Mouse (Mus musculus) naive thymus-derived CD4-positive, alpha-beta T cell, adult 2 months (primary cell): Measurements from ENCODE around the gene Trio.

Experiments used
- DNase-seq: peaks from one replicate; pipeline ENCODE4 v3.0.0-alpha.2; 2011; ENCODE audit warnings: low read depth

Trio gene

DNA sequence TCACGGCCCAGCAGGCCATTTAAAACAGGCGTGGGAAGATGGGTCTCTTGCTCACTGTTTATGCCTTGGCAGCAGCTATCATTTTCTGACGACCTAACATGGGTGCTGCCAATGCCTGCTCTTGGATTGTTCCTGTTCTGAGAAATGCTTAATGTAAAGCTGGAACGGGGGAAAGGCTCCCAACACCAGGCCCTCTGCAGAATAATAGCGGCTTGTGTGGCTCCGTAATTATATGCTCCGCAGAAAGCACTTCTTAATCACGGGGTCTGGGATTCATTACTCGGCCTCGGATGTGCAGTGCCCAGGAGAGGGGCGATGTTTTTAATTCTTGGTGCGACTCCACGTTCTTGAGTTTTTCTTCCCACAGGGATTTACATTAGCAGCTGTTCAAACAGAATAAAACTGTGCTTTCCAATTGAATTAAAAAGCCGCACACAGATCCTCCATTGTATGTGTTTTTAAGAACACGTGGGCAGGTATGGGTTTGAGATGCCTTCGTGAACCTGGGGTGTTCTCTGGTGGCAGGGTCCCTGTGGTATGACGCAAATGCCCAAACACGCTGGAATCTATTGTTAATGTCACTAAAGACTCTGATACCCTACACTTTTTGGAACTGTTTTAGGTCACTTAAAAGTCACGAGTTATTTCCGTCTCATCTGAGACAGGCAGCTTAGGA lies 228.0 kb downstream of the Trio start:
- no peak for DNase-seq

DNA sequence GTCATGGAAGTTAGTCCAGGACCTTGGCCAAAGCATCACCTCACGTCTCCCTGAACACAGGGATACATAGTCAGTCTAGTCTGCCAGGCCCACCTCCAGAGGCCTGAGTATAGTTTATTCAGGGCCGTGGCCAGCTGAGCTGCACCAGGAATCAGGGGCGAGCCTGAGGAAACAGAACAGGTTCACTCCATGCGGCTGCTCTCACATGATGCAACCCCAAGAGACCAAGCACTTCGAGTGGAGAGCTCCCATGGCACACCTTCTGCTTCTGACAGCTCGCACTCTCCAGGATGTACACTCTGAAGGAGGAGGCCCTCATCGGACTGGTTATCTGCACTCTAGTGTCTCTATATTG lies 228.8 kb downstream of the Trio start:
- no peak for DNase-seq

DNA sequence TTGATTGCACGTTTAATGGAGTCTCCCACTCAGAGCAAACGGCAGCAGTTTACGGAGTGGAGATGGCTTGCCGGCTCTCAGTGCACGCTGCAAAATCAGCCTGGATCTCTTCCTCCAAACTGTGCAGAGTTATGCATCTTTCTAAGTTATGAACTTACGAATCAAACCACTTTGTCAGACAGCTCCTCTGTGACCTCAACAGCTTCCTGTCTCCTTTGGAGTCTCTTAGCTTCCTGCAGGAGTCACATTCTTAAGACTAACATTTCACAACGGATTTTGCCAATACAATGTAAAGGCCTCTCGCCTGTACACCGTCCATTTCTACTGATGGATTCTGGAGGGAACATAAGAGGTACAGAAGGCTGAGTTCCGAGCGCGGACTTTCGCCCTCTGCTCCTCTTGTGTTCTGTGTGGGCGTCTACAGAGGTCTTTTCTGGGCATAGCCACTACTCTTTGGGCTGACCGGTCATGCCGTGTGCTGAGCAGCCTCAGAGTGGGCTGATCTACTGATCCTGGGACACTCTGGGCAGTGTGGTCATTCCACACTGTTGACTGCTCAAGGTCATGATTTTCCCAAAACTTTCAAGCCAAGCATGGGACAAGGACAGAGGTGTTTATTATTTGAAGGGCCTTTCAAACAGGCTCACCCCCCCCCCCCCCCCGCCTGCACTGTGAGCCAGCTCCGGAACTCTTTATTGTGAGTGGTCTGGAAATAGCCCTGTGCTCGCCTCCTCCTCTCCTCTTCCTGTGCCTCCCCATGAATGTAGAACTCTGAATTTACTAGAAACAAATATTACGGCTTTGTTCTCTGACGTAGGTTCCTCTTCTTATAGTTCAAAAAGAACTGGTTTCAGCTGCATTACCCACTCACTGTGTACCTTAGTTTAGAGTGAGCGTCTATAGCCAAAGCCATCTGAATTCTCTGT lies 229.4 kb downstream of the Trio start:
- peak; percentile 83 for DNase-seq

DNA sequence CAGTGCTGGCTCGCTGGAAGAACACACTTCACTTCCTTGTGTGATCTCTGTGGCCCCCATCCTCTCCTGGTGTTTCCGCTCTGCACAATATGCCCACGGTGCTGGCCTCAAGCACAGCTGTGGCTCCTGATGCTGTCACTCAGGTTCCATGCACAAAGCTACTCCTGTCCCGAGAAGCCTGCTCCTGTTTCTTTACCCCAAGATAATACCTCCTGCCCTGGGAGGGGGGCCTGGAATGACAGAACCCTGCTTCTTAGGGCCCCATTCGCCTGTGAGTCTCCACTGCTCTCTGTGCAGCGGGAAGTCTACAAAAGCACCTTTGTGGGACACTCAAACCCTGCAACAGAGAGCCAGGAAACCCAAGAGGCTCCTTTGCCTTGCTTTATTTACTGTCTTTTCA lies 232.4 kb downstream of the Trio start:
- no peak for DNase-seq

DNA sequence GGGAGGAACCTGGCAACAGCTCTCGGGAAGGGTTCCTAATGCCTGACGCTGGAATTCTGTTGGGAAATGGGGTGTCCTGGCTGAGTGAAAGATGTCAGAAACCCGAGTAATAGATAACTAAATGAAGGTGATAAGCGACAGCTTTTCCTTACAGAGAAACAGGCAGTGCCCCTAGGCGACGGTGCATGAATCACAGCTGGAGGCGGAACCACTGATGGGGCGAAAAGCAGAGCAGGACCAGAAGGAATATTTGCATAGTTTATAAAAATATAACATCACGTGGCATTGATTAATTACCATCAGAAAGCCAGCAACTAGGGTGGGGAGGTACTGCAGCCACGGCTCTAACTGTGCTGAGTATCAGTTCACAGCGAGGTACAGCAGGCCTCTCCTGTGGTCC lies 233.2 kb downstream of the Trio start:
- no peak for DNase-seq

DNA sequence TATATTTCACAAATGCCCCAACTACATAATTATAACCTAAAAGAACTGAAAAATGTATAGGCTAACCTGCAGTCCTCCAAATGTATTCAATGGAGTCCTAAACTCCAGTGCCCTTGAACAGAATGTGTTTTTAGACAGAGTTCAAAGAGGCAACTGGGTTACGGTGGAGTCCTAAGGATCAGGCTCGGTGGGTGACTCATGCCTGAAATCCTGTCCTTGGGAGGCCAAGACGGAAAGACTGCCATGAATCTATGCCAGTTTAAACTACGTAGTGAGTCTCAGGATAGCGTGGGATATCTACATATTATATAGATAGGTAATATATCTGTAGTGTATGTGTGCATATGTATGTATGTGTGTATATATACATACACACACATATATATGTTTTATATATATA lies 234.5 kb downstream of the Trio start:
- DNase-seq, result no peak

DNA sequence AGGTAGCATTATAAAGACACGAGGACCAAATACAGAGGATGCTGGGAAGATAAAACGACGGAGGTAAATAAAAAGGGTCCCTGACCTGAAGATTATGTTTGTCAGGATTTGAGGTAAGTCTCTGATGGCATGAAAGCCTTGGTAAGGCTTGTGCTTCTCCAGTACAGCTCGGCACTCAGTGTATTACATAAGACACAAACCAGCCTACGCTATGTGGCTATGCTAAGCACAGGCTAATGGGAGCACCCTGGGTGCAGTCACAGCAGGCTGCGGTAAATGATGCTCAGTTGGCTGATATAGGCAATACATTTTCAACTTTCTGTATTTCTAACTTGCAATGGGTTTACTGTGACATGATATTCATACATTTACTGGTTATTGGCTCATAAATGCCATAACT lies 234.9 kb downstream of the Trio start:
- no peak for DNase-seq

DNA sequence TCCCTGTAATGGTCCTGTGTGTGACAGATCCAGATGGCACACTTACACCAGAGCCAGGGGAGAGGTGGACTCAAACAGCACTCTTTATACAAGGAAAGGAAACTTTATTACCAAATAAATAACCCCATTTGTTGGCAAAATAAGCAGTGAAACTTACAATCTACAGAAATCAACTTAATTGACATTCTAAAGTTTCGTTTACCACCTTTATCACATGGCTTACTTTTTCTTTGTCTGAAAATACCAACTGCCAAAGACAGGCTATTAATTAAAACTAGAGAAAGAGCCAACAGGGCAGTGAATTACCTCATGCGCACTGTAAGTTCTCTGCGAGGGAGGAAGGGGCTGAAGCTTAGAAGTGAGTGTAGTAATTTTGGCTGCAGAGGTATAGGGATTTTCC lies 236.3 kb downstream of the Trio start:
- no peak for DNase-seq

DNA sequence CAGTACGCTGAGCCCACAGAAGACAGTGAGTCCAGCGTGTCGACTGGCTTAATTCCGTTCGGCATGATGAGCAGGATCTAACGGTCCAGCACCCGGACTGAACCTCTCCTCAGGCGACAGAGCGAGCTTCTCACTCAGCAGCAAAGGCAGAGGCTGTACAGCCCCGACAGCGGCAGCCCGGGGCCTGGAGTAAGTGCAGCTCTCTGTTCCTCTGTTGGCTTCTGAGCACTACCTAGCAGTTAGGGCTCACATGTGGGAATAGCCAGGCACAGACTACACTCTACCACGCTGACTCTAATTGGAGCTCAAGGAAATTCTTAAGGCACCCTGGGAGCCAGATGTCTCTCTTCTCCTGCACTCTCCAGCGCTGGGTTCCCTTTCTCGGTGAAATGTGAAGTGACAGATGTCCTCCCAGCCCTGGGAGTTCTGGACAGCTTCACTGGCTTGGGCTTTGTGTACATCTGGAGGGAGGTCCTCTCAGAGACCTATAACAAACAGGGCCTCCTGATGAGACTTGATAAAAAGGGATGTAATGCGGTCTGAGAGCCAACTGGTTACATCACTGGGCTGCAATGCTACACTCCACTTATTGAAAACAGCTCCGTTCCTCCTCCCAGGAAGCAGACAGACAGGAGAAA lies 237.4 kb downstream of the Trio start:
- DNase-seq, result no peak

DNA sequence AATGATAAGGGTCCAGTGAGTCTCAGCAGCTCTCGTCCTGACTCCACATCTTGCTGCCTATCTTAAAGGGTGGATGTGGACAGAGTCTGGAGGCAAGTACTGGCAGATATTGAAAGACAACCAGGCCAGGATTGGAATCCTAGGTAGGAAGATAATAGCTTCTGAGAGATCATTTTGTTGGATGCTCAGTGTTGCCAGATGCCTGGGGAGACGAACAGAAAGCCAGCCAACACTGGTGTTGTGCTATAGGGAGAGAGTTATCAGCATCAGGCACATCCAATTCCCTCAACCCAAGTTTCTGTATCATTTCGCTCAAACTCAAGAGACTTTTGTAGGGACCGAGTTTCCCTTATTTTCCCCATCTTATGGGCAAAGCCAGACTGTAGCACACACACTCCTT lies 238.5 kb downstream of the Trio start:
- DNase-seq, result no peak

DNA sequence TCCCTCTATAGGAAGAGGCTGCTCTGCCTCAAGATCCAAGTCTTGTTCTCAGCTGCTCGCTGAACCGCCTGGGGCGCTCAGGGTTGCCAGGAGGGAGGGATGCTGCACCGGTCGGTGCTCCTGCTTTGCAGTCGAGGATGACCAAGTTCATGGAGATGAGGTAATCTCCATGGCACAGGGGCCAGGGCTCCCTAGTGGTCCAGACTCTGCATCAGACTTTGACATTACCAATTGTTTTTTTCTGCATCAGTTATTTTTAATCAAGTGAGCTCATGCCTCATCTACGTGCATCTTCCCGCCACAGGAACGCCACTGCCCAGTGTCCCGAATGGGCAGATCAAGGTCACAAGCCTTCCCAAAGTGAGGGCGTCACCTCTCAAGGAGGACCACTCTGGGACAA lies 239.2 kb downstream of the Trio start:
- no peak for DNase-seq

DNA sequence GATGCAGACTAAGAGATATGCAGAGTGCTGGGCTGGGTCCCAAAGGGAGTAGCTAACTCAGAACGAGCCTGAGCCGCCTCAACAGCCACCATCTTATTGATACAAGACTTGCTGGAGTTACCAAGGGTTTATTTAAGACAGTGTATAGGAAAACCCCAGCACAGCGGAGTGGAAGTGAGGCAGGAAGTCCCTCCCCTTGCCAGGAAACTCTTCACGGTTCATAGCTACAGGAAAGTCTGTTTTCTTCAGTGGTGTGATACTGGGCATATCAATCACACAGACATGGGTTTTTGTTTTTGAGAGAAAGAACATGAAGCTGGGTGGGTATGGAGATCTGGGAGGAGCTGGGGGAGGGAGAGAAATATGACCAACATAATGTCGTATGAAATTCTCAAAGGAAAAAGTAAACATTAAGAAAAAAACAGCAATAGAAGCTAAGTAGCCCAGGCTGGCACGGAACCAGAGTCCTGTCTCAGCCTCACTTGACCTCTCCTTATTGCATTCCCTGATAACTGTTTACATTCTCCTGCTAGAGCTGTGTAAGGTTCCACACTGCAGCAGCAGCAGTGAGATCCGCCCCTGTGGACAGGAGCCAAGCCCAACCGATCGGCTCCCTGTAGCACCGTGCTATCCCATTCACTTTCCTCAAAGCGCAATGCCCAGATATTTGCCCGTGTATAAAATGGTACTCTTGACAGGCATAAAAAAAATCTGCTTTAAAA lies 240.2 kb downstream of the Trio start:
- DNase-seq, result peak; percentile 82

DNA sequence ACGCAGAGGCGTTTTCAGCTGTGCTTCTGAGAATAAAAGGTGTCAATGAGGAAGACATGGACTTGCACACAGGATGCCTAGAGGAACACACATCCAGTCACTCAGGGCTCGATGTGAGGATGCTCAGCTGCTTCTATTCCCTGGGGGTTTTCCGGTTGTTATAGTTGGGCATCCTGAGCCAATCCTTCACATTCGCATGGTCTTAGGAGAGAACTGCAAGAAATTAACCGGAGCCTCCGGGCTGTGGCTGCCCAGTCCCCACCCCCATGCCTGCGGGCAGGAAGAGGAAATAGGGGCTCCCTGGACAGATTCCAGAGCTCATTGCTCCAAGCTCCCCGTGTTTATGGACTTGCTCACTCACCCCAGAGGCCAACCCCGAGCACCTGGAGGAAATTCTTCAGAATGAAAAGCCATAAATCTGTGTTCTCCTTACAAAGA lies 241.5 kb downstream of the Trio start:
- no peak for DNase-seq

DNA sequence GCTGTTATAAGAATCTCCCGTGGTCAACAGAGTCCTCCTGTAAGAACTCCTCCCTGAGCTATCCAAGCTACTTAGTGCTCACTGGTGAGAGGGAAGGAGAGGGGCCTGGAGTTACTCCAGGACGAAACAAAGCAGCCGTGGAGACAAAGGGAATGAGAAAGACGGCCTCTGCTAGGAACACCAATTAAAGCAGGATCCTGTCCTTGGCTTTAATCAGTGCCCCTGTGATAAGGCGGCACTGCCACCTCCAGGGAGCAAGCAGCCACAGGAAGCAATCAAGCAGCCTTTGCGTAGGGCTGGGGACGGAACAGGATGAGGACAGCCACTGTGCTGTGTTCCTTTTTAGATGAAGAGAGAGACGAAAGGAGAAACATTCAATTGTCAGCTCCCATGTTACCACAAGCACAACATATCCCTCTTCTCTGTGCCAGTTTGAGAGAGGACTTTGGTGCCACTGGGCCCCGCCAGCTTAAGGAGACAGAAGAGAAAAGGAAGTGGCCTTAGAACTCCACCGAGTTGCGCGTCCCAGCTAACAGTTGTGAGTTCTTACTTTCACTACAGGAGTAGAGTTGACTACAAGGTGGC lies 242.0 kb downstream of the Trio start:
- peak; percentile 83 for DNase-seq

DNA sequence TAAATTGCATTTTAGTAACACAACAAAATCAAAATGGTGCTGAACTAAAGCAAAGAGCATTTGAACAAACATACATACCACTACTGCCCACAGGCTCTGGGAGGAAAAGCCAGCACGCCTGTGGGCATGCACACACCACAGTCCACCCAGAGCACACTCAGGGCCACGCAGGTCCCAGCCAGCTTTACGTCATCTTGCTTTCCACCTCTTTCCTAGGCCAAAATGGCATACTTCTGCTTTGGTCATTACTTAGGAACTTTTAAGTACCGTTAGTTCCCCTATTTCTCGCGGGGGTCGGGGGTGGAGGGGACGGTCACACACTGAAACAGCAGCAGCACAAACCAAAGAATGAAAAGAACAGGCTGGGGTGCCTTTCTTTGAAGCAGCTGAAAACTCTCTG lies 242.6 kb downstream of the Trio start:
- DNase-seq, result no peak

DNA sequence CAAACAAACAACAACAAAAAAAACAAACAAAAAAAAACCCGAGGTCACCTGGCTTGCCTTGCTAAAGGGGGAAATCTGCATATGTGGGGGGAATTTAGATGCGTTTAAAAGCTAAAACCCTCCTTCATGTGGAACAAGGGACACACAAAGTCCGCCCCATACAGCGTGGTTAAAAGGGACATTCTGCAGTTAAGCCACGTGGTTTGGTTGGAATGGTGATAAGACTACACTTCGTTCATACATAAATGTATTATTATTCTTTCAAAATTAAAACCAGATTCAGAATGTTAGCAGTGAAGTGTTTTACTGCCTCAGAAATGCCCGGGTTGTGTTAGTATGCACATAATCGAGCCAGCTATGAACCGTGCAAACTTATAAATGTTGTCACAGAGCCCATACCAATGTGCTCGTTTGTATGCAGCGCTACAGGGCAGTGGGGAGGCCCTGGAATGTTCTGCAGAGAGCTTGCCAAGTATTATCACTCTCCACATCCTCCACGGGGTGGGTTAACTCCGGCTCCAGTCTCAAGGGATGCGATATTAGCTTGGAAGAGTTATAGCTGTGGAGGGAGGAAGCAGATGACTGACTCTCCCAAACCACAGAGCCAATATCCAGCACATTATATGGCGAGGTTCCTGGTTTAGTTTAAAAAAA lies 243.1 kb downstream of the Trio start:
- no peak for DNase-seq

DNA sequence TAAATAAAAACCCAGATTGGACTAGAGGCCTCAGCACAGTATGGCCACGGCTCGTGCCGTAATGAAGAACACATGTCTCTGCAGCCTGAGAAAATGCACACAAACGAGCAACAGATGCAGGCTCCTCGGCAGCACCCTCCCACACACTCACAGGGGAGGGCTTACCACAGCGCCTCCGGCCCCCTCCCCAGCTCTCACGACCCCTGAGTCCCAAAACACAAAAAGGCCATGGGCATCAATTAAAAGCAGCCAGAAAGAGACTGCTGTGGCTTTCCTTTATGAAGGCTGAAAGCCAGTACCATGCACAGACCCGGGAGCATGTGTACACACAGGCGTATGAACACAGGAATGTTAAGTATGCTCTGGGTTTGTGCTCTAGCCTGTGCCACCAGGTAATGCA lies 245.8 kb downstream of the Trio start:
- DNase-seq, result no peak

DNA sequence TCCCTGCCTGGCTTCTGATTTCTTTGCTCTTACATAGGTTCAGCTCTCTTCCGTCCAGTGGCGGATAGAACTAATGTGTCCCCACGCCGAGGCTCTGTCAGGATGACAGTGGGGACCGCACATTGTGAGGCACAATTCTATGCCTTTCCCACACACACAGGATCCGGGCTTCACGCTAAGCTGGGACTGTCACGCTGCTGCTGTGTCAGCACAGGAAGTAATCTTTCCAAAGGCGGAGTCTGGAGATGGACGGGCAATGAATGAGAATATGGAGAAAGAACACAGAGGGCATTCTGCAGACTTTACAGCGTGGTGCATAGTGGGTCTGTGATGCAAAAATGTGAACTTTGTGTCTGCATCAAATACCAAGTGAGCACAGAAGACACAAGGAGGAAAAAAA lies 246.2 kb downstream of the Trio start:
- no peak for DNase-seq

DNA sequence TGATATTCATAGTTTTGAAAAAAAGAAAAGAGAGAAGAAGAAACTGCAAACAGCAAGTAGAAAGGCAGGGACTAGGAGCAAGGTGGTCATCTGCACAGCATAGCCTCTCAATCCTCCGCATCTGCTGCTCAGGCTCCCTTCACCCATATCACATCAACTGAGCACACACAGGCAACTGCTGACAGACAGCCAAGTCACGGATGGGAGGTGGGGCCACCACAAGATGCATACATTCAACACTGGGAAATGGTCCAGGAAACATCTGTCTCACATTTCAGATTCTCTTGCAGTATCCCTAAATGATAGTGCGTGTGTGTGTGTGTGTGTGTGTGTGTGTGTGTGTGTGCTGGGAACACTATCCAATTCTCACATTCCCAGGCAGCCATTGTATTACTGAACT lies 247.4 kb downstream of the Trio start:
- DNase-seq, result no peak

DNA sequence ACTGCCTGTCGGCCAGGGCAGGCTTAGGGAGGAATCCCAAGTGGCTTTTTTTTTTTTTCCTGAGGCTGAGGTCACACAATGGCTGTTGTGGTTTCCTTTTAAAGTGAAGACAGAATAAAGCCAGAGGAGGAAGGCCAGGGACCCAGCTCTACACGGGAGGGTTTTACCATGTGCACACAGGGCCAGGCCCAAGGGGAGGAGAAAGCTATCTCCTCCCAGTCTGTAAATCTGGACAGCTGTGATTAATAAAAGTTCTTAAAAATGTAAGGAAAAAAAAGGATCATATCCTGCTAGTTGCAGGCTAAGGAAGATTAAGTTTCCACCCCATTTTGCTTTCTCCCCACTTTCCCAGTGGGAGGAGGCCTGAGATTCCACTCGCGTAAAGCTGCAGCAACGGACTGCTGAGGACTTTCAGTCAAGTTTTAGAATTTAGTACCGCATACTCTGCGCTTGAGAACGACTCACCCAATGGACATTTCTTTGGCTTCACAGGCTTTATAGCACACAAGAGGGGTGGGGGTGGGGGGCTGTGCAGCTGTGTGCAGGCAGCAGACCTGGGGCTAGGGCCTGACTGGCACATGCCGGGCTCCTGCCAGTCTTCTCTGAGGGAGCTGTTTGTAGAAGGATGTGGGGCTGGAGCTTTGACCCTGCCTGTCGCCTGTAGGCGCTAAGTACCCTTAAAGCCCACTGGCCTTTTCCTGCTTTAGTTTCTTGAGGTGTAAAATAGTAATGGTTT lies 248.0 kb downstream of the Trio start:
- no peak for DNase-seq

DNA sequence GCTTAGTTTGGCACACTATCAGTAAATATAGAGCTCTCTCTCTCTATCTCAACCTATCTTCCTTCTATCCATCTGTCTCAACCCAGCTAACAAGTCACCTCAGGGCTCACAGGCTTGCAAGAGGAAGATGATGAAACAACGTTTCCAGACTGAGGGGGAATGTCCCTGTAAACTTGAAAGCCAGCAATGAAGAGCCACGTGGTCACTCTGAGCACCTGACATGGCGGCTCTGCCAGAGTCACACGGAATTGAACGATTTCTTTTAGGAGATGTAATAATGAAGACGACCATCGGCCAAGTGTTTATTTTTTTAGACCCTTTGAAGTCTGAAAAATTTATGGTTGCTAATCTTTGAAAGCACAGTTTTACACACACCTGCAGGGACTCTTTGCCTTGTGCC lies 251.2 kb downstream of the Trio start:
- DNase-seq, result no peak
